Mouse (Mus musculus) liver, adult 2 months (tissue): ENCODE data around the gene Rpl23.

Experiments used
- CTCF ChIP-seq: fragments of 200-500 bp; IDR thresholded peaks from 2 replicates; pipeline ENCODE4 v1.5.1; 2011; ENCODE audit warnings: low read depth, low read length, control low read depth
- POLR2A ChIP-seq: fragments of 200-500 bp; IDR thresholded peaks from 2 replicates; pipeline ENCODE4 v1.6.1; 2011; ENCODE audit warnings: low read length, control low read depth; ENCODE audit not compliant: insufficient read depth; ENCODE audit errors: extremely low read depth

- no peak for TF ChIP-seq CTCF
- 0 out of 2 replicates have a peak, but pooled peaks have one; percentile 33 for TF ChIP-seq POLR2A
Observed at GRCm38 (mm10) chr11:97811569-97812362, 29.5 kb upstream of the Rpl23 start.
